Mouse (Mus musculus): Measurements from ENCODE around the gene Lta.

- TF ChIP-seq CTCF (IDR thresholded peaks at IDR 0.05; ENCODE audit: borderline replicate concordance, extremely low read depth, insufficient read depth, insufficient read length): no peak
- TF ChIP-seq POLR2A (IDR thresholded peaks at IDR 0.05; ENCODE audit: borderline replicate concordance, extremely low read depth, insufficient read depth, insufficient read length, poor library complexity, severe bottlenecking): no peak
Measured at GRCm38 (mm10) chr17:35167794-35168193, 37.4 kb downstream of the Lta start.

Measured in brain, embryonic 14.5 days (tissue).